Mouse (Mus musculus) sigmoid colon, adult 10 weeks (tissue): ENCODE measurements around the gene Plcg1. TPM values are rescaled to one million over a fixed set of nuclear protein-coding genes. Genes with fewer than 3 reads are reported as not detected.

ENCODE experiments used
- polyA plus RNA-seq: library from polyadenylated mRNA; stranded (reverse); fragments of 350-450 nt; fragmentation: Illumina TruSeq; extraction: RNeasy Lipid Tissue Mini Kit (QIAGEN cat#74804); gene quantifications from one replicate; pipeline ENCODE4 v1.2.3, GENCODE M21; 2014; ENCODE audit warnings: low read depth, low replicate concordance

Plcg1 gene
- 10.4 TPM for polyA plus RNA-seq

GRCm38 (mm10) chr2:160731117-160731838, at the start of gene Plcg1:
Gene Plcg1, plus strand, starts transcription at chr2:160731300.

Other genes starting within 250 kb of the Plcg1 start
- gene Top1, start 85.4 kb upstream of the Plcg1 start, polyA plus RNA-seq = 189 TPM
- 3.4 TPM for gene Zhx3, start 141.7 kb downstream of the Plcg1 start, polyA plus RNA-seq
- gene Lpin3, start 149.4 kb downstream of the Plcg1 start, polyA plus RNA-seq = 2.1 TPM
- not detected for gene Emilin3, start 181.0 kb downstream of the Plcg1 start, polyA plus RNA-seq